Mouse (Mus musculus): ENCODE measurements at regions not wholly inside any gene's neighbourhood (a gene's known extent, or its start where the extent isn't known, plus 50 kb on each side); places are given as distances from the start of the nearest gene placed in this dataset.

DNA sequence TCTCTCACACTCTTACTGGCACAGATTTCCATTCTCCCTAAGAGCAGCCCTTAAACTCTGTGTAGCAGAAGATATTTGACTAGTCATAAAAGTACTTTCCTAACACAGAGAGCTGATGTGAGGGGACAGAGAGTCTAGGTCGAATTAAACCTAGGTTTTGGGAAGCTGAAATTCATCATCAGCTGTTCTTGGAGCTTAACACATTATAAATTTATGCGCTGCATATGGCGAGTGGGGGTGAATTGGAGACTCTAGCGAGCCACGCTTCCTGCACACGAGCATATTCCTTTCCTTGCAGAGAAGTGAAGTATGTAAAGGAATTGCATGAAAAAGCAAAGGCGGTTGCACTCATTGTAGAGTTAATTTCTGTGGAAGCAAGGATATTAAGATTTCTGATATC lies 912.4 kb downstream of the Synb start:
- TF ChIP-seq CTCF (conservative IDR thresholded peaks at IDR 0.05; ENCODE audit: insufficient read depth, insufficient read length, low read depth, low read length): no peak
- no peak for TF ChIP-seq POLR2A (IDR thresholded peaks at IDR 0.05; ENCODE audit: low read depth, low read length)
